Mouse (Mus musculus) cerebellum, postnatal 36 days (tissue): Measurements from ENCODE around the gene Olfr401.
"Not testable (repeated sequence)": the region's sequence is repeated elsewhere in the genome, so short reads cannot be mapped to it uniquely, and the experiment has no call there.

Source experiments
- DNase-seq, 2 experiments: peaks; one replicate each; pipeline ENCODE4 v3.0.0; 2021 to 2022; ENCODE audit warnings: mixed read lengths in 2 of 2

The Olfr401 gene

GRCm38 (mm10) chr11:74113412-74113811, at the start of gene Olfr401:
Olfr401 (plus strand) TSS chr11:74113712.
- no peak for DNase-seq

DNA sequence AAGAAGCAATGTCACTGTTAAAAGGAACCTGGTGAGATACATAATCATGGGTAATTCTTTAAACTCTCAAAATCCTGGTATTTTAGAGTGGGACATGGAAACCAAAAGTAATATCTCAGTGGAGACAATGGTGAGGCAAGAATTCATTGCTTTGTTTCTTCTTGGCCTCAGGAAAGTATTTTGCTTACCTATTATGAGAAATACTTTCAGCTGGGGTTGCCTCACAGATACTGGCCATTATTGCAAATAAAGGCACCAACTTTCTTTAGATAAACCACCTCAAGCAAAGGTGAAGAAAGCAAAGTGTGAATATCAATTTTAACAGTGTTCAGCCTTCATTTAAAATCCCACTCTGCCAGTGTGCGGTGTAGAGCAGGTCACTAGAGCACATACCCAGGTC, 43.9 kb upstream of the Olfr401 start, which contains the start of gene Zfp616:
Gene Zfp616 (plus strand): TSS at position 301 of the 400 bp plus-strand sequence.
- no peak for DNase-seq

GRCm38 (mm10) chr11:74100724-74101123, 12.8 kb upstream of the Olfr401 start:
- DNase-seq = no peak

- DNase-seq = no peak
Observed at GRCm38 (mm10) chr11:74101507-74101906, 12.0 kb upstream of the Olfr401 start.

- DNase-seq = no peak
Observed at GRCm38 (mm10) chr11:74105066-74105465, 8.4 kb upstream of the Olfr401 start.

DNA sequence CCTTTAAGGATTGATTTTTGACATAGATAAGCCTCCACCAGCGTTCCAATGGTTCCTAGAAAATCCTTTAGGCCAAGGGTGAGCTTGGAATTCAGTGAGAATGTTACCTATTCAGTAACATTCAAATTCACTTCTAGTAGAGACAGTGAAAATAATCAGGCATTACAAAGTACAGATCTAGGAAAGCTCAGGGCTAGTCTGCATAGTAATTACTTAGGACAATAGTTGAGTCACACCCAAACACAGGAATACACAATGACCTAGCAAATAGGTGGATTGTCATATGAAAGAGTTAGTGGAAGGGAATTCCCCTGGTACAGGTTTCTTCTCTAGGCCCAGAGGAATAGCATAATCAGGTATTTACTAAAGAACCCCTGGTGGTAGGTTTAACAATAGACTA, 26.5 kb downstream of the Olfr401 start:
- not testable (repeated sequence) for DNase-seq

- no peak for DNase-seq
Observed at GRCm38 (mm10) chr11:74145866-74146265, 32.4 kb downstream of the Olfr401 start.

GRCm38 (mm10) chr11:74153229-74153628, 39.7 kb downstream of the Olfr401 start, which contains the start of gene Olfr402:
Olfr402 (plus strand) TSS chr11:74153529.
- DNase-seq = no peak

DNA sequence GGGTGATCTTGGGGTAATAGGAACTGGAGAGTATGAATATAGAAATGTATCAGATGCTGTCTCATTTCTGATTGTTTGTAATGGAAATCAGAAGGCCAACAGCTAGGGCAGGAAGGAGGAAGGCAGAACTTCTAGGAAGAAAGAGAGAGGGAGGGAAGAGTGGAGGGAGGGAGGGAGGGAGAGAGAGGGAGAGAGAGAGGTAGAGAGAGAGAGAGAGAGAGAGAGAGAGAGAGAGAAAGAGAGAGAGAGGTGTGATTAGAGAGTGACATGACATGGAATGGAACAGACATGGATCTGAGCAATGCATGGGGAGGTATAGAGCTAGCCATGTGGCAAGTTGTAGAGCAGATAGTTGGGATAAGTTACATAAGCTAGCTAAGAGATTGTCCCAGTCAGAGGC, 55.3 kb downstream of the Olfr401 start:
- DNase-seq = no peak
